Mouse (Mus musculus) heart, embryonic 12.5 days (tissue): ENCODE data around the gene H2afv. TPM values are rescaled to one million over a fixed set of nuclear protein-coding genes. Genes with fewer than 3 reads are reported as not detected.

Experiments used
- ATAC-seq: fragments of 200-750 bp; cut with Nextera tagmentation; 2 replicates; pipeline ENCODE4 v1.8.0; 2017; ENCODE audit warnings: moderate TSS enrichment, moderate library complexity; ENCODE audit not compliant: insufficient number of reproducible peaks, low FRiP score
- H3K27ac ChIP-seq: fragments of 300-500 bp; sonication (generic); 2 replicates; pipeline ENCODE4 v1.5.1; 2016; ENCODE audit warnings: mild to moderate bottlenecking, moderate library complexity; ENCODE audit not compliant: poor library complexity, severe bottlenecking
- H3K27me3 ChIP-seq: fragments of 300-500 bp; sonication (generic); replicated peaks from 2 replicates; pipeline ENCODE4 v1.6.1; 2016; ENCODE audit warnings: mild to moderate bottlenecking, moderate library complexity
- H3K36me3 ChIP-seq: fragments of 300-500 bp; sonication (generic); 2 replicates; pipeline ENCODE4 v1.6.1; 2016; ENCODE audit warnings: mild to moderate bottlenecking, moderate library complexity
- H3K4me1 ChIP-seq: fragments of 300-500 bp; sonication (generic); replicated peaks from 2 replicates; pipeline ENCODE4 v1.6.1; 2016; ENCODE audit warnings: mild to moderate bottlenecking
- H3K4me2 ChIP-seq: fragments of 300-500 bp; sonication (generic); 2 replicates; pipeline ENCODE4 v1.6.1; 2016; ENCODE audit warnings: mild to moderate bottlenecking, moderate library complexity
- H3K4me3 ChIP-seq: fragments of 300-500 bp; sonication (generic); 2 replicates; pipeline ENCODE4 v1.5.1; 2016; ENCODE audit warnings: mild to moderate bottlenecking
- H3K9ac ChIP-seq: fragments of 300-500 bp; sonication (generic); 2 replicates; pipeline ENCODE4 v1.6.1; 2016; ENCODE audit warnings: mild to moderate bottlenecking, moderate library complexity
- H3K9me3 ChIP-seq: fragments of 300-500 bp; sonication (generic); replicated peaks from 2 replicates; pipeline ENCODE4 v1.6.1; 2016; ENCODE audit warnings: mild to moderate bottlenecking, moderate library complexity
- WGBS: fragments of 180-500 bp; shearing (Covaris S2); methylation state at CpG from one replicate; pipeline ENCODE4 v1.1.7; 2016; 5-methylcytosine and 5-hydroxymethylcytosine counted together
- microRNA-seq: library from miRNA; unstranded; fragments of <30 nt; microRNA quantifications from one replicate; pipeline ENCODE4, GENCODE M21; 2017
- polyA plus RNA-seq: library from polyadenylated mRNA; unstranded; fragments of >200 nt; fragmentation: Nextera tagmentation; extraction: Ambion mirVana; gene quantifications from 2 replicates; pipeline ENCODE4 v1.2.1, GENCODE M21; 2016

The H2afv gene
- polyA plus RNA-seq, 1 experiment from 2014 or later, result 306 TPM

DNA sequence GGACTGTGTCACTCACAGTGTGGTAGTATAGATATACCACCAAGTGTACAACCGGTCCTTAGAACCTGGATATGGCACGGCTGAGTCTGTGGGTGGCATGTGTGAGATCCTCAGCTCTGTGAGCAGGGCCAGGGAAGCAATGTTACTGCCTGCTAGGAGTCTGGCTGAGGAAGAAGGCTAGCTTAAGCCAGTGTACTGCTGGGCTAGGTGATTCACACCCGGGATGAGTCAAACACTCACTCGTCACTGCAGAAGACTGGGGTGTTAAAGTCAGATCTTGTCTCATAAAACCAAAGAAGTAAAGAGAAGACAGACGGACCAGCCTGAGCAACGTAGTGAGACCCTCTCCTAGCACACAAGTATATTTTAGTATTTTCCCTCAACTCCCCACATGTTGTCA is 63.3 kb downstream of the H2afv start:
- Histone ChIP-seq H3K4me2 (no peak overlapping the region), H3K27me3 (no peaks in the 10 kb centered on the region), H3K9me3 (no peaks in the 10 kb centered on the region), H3K9ac (no peak overlapping the region), H3K27ac (no peak overlapping the region), H3K36me3 (no peaks in the 10 kb centered on the region), H3K4me3 (no peak overlapping the region), H3K4me1 (no peaks in the 10 kb centered on the region)
- ATAC-seq, result no peak
- WGBS, result 72% methylated on average over 6 of the region's 6 CpGs

Small RNA genes lying within 50 kb of the gene (microRNA-seq; reads per million reads assigned to microRNA genes)
- gene Gm22123, result not detected
- gene Mir7651, result 2.1 reads per million

Other genes with a start within 250 kb of the H2afv start
- 0.54 TPM in 1 of 2 replicates, not detected in the other for gene A730071L15Rik, start 244.4 kb downstream of the H2afv start, polyA plus RNA-seq
- 35.5 and 36.7 TPM in 2 replicates for gene Nudcd3, start 244.0 kb downstream of the H2afv start, polyA plus RNA-seq
- gene Npc1l1, start 214.3 kb downstream of the H2afv start, polyA plus RNA-seq, result 0.05 TPM in 1 of 2 replicates, not detected in the other
- 64.2 and 67.1 TPM in 2 replicates for gene Ddx56, start 176.7 kb downstream of the H2afv start, polyA plus RNA-seq
- gene Tmed4, start 169.6 kb downstream of the H2afv start, polyA plus RNA-seq, result 85.4 and 87.9 TPM in 2 replicates
- 284 and 289 TPM in 2 replicates for gene Ogdh, start 152.8 kb downstream of the H2afv start, polyA plus RNA-seq
- 7.0 and 7.5 TPM in 2 replicates for gene Zmiz2, start 55.4 kb downstream of the H2afv start, polyA plus RNA-seq
- 4,539 and 4,606 TPM in 2 replicates for gene Ppia, start 29.0 kb downstream of the H2afv start, polyA plus RNA-seq
- gene Purb, start 31.5 kb upstream of the H2afv start, polyA plus RNA-seq, result 29.8 and 32.6 TPM in 2 replicates
- 0.23 and 0.60 TPM in 2 replicates for gene Myo1g, start 76.5 kb upstream of the H2afv start, polyA plus RNA-seq
- gene Ccm2, start 102.4 kb upstream of the H2afv start, polyA plus RNA-seq, result 61.2 and 64.1 TPM in 2 replicates
- gene Nacad, start 161.6 kb upstream of the H2afv start, polyA plus RNA-seq, result 0.60 and 2.0 TPM in 2 replicates
- 49.9 and 52.5 TPM in 2 replicates for gene Tbrg4, start 181.6 kb upstream of the H2afv start, polyA plus RNA-seq
- not detected in 2 replicates for gene Wap, start 194.2 kb upstream of the H2afv start, polyA plus RNA-seq
- gene Ramp3, start 214.1 kb upstream of the H2afv start, polyA plus RNA-seq, result 1.7 and 2.4 TPM in 2 replicates